11 mouse cellular contexts compared by ENCODE assay signal in genomic region chr5:23473098-23473873, GRCm38 (mm10). TPM values are rescaled to one million over a fixed set of nuclear protein-coding genes. Genes with fewer than 3 reads are reported as not detected.
DNase-seq lines count a peak whose midpoint lies in the region; ATAC-seq and TF ChIP-seq lines count a peak whose summit lies in the region.
"Had no signal": no experiment of that assay in that cellular context is flagged by ENCODE, and none has a peak within 500 bp of the region (broad histone marks: within the 10 kb centered on the region; RNA-seq: fewer than 3 reads in every experiment).

No protein-coding gene starts in this region.

- in situ Hi-C loops in CH12.LX (cut with MboI; ENCODE audit: low pct_ligation_motif_present, low pct_unique_long_range_greater_than_20kb, low sequenced_read_pairs) = no loop called here

- no peaks in the 10 kb centered on the region for H3K4me1 ChIP-seq in liver, embryonic 11.5 days (replicated peaks; ENCODE audit: control insufficient read depth, insufficient read depth, low read length)
- H3K4me1 ChIP-seq in CH12.LX (ENCODE audit: control insufficient read depth in 1 of 2, insufficient read depth in 2 of 2) = no peaks in the 10 kb centered on the region
- H3K4me1 ChIP-seq in small intestine, adult 2 months (ENCODE audit: control insufficient read depth, insufficient read depth, insufficient read length, low read length) = no peaks in the 10 kb centered on the region
- no peaks in the 10 kb centered on the region for H3K4me1 ChIP-seq in heart, embryonic 11.5 days (ENCODE audit: control insufficient read depth, insufficient read depth, low read length)
- H3K4me1 ChIP-seq: embryonic facial prominence, embryonic 12.5 days; heart, embryonic 15.5 days; limb, embryonic 12.5 days had no signal

- DNase-seq in liver (peak; percentile 11), CH12.LX (ENCODE audit: extremely low read depth) (no peak), R1 (ENCODE audit: low read depth, low spot score) (peak; percentile 53)
- no peak for DNase-seq in liver, embryonic 11.5 days (ENCODE audit: low spot score)
- no peak for DNase-seq in embryo, embryonic 10 days (ENCODE audit: low spot score)

- no peak overlapping the region for H3K4me3 ChIP-seq in liver, embryonic 11.5 days (ENCODE audit: low read depth, low read length)
- H3K4me3 ChIP-seq in CH12.LX (replicated peaks in 1 of 3; ENCODE audit: low read depth in 2 of 3, low read length in 2 of 3, poor library complexity in 1 of 3) = no peak overlapping the region
- H3K4me3 ChIP-seq in small intestine, adult 2 months (ENCODE audit: low read depth, low read length) = no peak overlapping the region
- no peak overlapping the region for H3K4me3 ChIP-seq in heart, embryonic 11.5 days (ENCODE audit: low read depth, low read length)
- H3K4me3 ChIP-seq: embryonic facial prominence, embryonic 12.5 days; heart, embryonic 15.5 days; limb, embryonic 12.5 days had no signal

- 57% methylated on average over 6 of the region's 6 CpGs for WGBS in liver, embryonic 11.5 days
- WGBS in small intestine, adult 2 months = 62% methylated on average over 6 of the region's 6 CpGs
- 70% methylated on average over 6 of the region's 6 CpGs for WGBS in heart, embryonic 11.5 days (ENCODE audit: insufficient replicate concordance)

- dilution Hi-C loops in CH12.LX (cut with MboI; ENCODE audit: extremely low pct_ligation_motif_present, extremely low pct_unique_long_range_greater_than_20kb, low sequenced_read_pairs) = no loop called here

- H3K79me2 ChIP-seq in CH12.LX (replicated peaks; ENCODE audit: control insufficient read depth, extremely low read depth, insufficient read depth, poor library complexity, severe bottlenecking) = no peaks in the 10 kb centered on the region; the same call in 1 of the 2 replicates

- H3K4me2 ChIP-seq in liver, embryonic 11.5 days = no peak overlapping the region
- H3K4me2 ChIP-seq in CH12.LX (ENCODE audit: insufficient read depth, low read depth, poor library complexity, severe bottlenecking) = no peak overlapping the region
- no peak overlapping the region for H3K4me2 ChIP-seq in heart, embryonic 11.5 days
- H3K4me2 ChIP-seq: embryonic facial prominence, embryonic 12.5 days; heart, embryonic 15.5 days; limb, embryonic 12.5 days had no signal

- no peak for ATAC-seq in liver, embryonic 11.5 days (replicated peaks; ENCODE audit: low FRiP score)
- ATAC-seq in heart, embryonic 11.5 days (replicated peaks; ENCODE audit: insufficient number of reproducible peaks, low FRiP score, low TSS enrichment) = no peak
- ATAC-seq: inflammation-experienced regulatory T-cells, adult 6 months had no signal

- no peak; the same call in 1 of the 2 replicates for TF ChIP-seq RAD21 in CH12.LX (IDR thresholded peaks at IDR 0.05; ENCODE audit: low read depth, low read length)

- TF ChIP-seq EP300 in CH12.LX (IDR thresholded peaks at IDR 0.05; ENCODE audit: low read length) = no peak

- no peaks in the 10 kb centered on the region for H3K27me3 ChIP-seq in liver, embryonic 11.5 days (replicated peaks; ENCODE audit: control insufficient read depth, insufficient read depth, low read length)
- H3K27me3 ChIP-seq in CH12.LX (replicated peaks) = no peaks in the 10 kb centered on the region
- no peaks in the 10 kb centered on the region for H3K27me3 ChIP-seq in small intestine, adult 2 months (ENCODE audit: control insufficient read depth, insufficient read depth, low read length)
- no peaks in the 10 kb centered on the region for H3K27me3 ChIP-seq in heart, embryonic 11.5 days (ENCODE audit: control insufficient read depth, insufficient read depth, low read length)
- H3K27me3 ChIP-seq: embryonic facial prominence, embryonic 12.5 days; heart, embryonic 15.5 days; limb, embryonic 12.5 days had no signal

- peaks cover 22% of the 10 kb centered on the region for H3K36me3 ChIP-seq in liver, embryonic 11.5 days (ENCODE audit: control insufficient read depth, insufficient read depth, low read length)
- H3K36me3 ChIP-seq in CH12.LX (replicated peaks in 1 of 2; ENCODE audit: control insufficient read depth in 1 of 2, insufficient read depth in 1 of 2, low read length in 1 of 2) = peaks cover 36 to 75% of the 10 kb centered on the region in 2 experiments
- H3K36me3 ChIP-seq in small intestine, adult 2 months (ENCODE audit: control insufficient read depth, insufficient read depth, low read length) = peaks cover 34% of the 10 kb centered on the region
- H3K36me3 ChIP-seq in heart, embryonic 11.5 days (ENCODE audit: control insufficient read depth, insufficient read depth, low read length) = peaks cover 26% of the 10 kb centered on the region

- no peak overlapping the region for H3K9ac ChIP-seq in liver, embryonic 11.5 days (ENCODE audit: low read depth, low read length)
- H3K9ac ChIP-seq in CH12.LX (ENCODE audit: insufficient read depth, low read depth) = no peak overlapping the region
- no peak overlapping the region for H3K9ac ChIP-seq in heart, embryonic 11.5 days (ENCODE audit: low read depth, low read length)
- H3K9ac ChIP-seq: embryonic facial prominence, embryonic 12.5 days; heart, embryonic 15.5 days; limb, embryonic 12.5 days had no signal

- no peaks in the 10 kb centered on the region for H3K9me3 ChIP-seq in liver, embryonic 11.5 days (ENCODE audit: control insufficient read depth, low read length)
- H3K9me3 ChIP-seq in CH12.LX (replicated peaks; ENCODE audit: low read length) = no peaks in the 10 kb centered on the region
- H3K9me3 ChIP-seq in heart, embryonic 11.5 days (replicated peaks; ENCODE audit: control insufficient read depth, low read length) = no peaks in the 10 kb centered on the region
- H3K9me3 ChIP-seq: embryonic facial prominence, embryonic 12.5 days; heart, embryonic 15.5 days; limb, embryonic 12.5 days had no signal

- H3K27ac ChIP-seq in liver, embryonic 11.5 days (ENCODE audit: low read depth, low read length) = no peak overlapping the region
- H3K27ac ChIP-seq in CH12.LX (ENCODE audit: insufficient read depth, low read depth) = no peak overlapping the region
- H3K27ac ChIP-seq in small intestine, adult 2 months (ENCODE audit: insufficient read depth, low read depth, low read length) = no peak overlapping the region
- H3K27ac ChIP-seq in heart, embryonic 11.5 days (ENCODE audit: low read depth, low read length) = no peak overlapping the region
- H3K27ac ChIP-seq: embryonic facial prominence, embryonic 12.5 days; heart, embryonic 15.5 days; limb, embryonic 12.5 days had no signal

- TF ChIP-seq CTCF in CH12.LX (conservative IDR thresholded peaks at IDR 0.05 in 1 of 2, IDR thresholded peaks at IDR 0.05 in 1 of 2; ENCODE audit: low read depth in 2 of 2, low read length in 2 of 2) = peak in 1 of 2 experiments; percentile 63; a peak in 2 of 4 replicates
- peak; percentile 20; the same call in 1 of the 2 replicates for TF ChIP-seq CTCF in small intestine, adult 2 months (IDR thresholded peaks at IDR 0.05; ENCODE audit: extremely low read depth, insufficient read length, insufficient replicate concordance, low read depth, low read length)

- no peak for TF ChIP-seq POLR2A in CH12.LX (IDR thresholded peaks at IDR 0.05; ENCODE audit: low read depth, low read length)
- TF ChIP-seq POLR2A in small intestine, adult 2 months (IDR thresholded peaks at IDR 0.05; ENCODE audit: low read depth, low read length) = no peak

TF ChIP-seq in CH12.LX, 34 proteins besides CTCF, POLR2A, EP300 and RAD21:
- TF ChIP-seq TCF12 (IDR thresholded peaks at IDR 0.05; ENCODE audit: low read depth, low read length) (no peak), SMC3 (IDR thresholded peaks at IDR 0.05; ENCODE audit: low read depth, low read length) (peak; percentile 38)
TF ChIP-seq in CH12.LX: peak in this region for 1.

RNA-seq across cellular contexts. Expression of gene Kmt2e, which starts 39.0 kb away (rescaled TPM):
- polyA plus RNA-seq in liver, embryonic 11.5 days (2014; fragmentation: Nextera tagmentation; extraction: Ambion mirVana) = 57.7 and 59.5 TPM in 2 replicates
- total RNA-seq in CH12.LX (2012; rRNA removed) (21.2 and 21.3 TPM in 2 replicates), CH12.LX (2014; rRNA removed) (7.2 and 10.2 TPM in 2 replicates)
- polyA plus RNA-seq in CH12.LX (2012; ENCODE audit: insufficient read length, low read depth) = 24.6 and 29.7 TPM in 2 replicates
- 5.3 and 12.2 TPM in 2 replicates for polyA plus RNA-seq in small intestine, adult 2 months (2012; rRNA removed)
- 61.5 and 65.2 TPM in 2 replicates for polyA plus RNA-seq in heart, embryonic 11.5 days (2014; fragmentation: Nextera tagmentation; extraction: Ambion mirVana)

Comparison
In these comparisons a context has a peak if more than half of its experiments do, and no peak if none do; other contexts are left out.
1. DNase-seq: peak in liver (single experiment) and R1 (single experiment); none in liver, embryonic 11.5 days (single experiment), CH12.LX (single experiment) and embryo, embryonic 10 days (single experiment).